Mouse (Mus musculus): ENCODE data around the gene Gm45062. TPM values are rescaled to one million over a fixed set of nuclear protein-coding genes. Genes with fewer than 3 reads are reported as not detected.

The Gm45062 gene
- total and polyA plus RNA-seq, 3 experiments = 2.2 to 3.6 TPM; not detected in 1

GRCm38 (mm10) chr6:8508883-8509536 lies 249.8 kb downstream of the Gm45062 start:
- Histone ChIP-seq H3K27me3 (ENCODE audit: control insufficient read depth in 1 of 2, insufficient read depth in 2 of 2, low read length in 2 of 2) (no peaks in the 10 kb centered on the region), H3K79me2 (ENCODE audit: control insufficient read depth, insufficient read depth, low read length, poor library complexity) (peaks cover 24% of the 10 kb centered on the region), H3K27ac (ENCODE audit: control insufficient read depth, low read depth, low read length) (peak overlapping the region; percentile 57), H3K4me1 (ENCODE audit: control insufficient read depth in 1 of 2, insufficient read depth in 2 of 2, low read length in 2 of 2) (peaks cover 12 to 14% of the 10 kb centered on the region in 2 experiments), H3K36me3 (ENCODE audit: control insufficient read depth in 1 of 2, insufficient read depth in 2 of 2, low read length in 2 of 2) (peaks cover 0 to 21% of the 10 kb centered on the region in 2 experiments; a peak in 2 of 4 replicates), H3K9ac (ENCODE audit: control insufficient read depth, low read depth, low read length, poor library complexity, severe bottlenecking) (peak overlapping the region; percentile 81), H3K9me3 (replicated peaks; ENCODE audit: insufficient read depth, low read length) (no peaks in the 10 kb centered on the region), H3K4me3 (ENCODE audit: control insufficient read depth in 1 of 2, insufficient read depth in 1 of 2, low read depth in 2 of 2, low read length in 2 of 2) (peak overlapping the region; percentile 90 to 98)
- peak; percentile 99 for DNase-seq (ENCODE audit: low read depth, low spot score)
- TF ChIP-seq SMC3 (IDR thresholded peaks at IDR 0.05; ENCODE audit: low read depth, low read length) (no peak), SIN3A (IDR thresholded peaks at IDR 0.05; ENCODE audit: low read length) (0 out of 2 replicates have a peak, but pooled peaks have one; percentile 31), POLR2A (IDR thresholded peaks at IDR 0.05; ENCODE audit: control insufficient read depth in 1 of 2, insufficient read depth in 1 of 2, low read depth in 1 of 2, low read length in 2 of 2, poor library complexity in 1 of 2) (peak; percentile 62 to 76; a peak in 3 of 4 replicates), EP300 (IDR thresholded peaks at IDR 0.05; ENCODE audit: low read depth in 1 of 2, low read length in 2 of 2) (no peak), TCF12 (IDR thresholded peaks at IDR 0.05; ENCODE audit: low read depth, low read length) (peak; percentile 34; the same call in 1 of the 2 replicates), POLR2AphosphoS5 (IDR thresholded peaks at IDR 0.05; ENCODE audit: borderline replicate concordance, low read depth, low read length) (no peak), HCFC1 (IDR thresholded peaks at IDR 0.05; ENCODE audit: low read depth, low read length) (peak; percentile 57), MEF2A (IDR thresholded peaks at IDR 0.05; ENCODE audit: extremely low read depth, insufficient replicate concordance, low read depth, low read length, poor library complexity, severe bottlenecking) (no peak), JUND (IDR thresholded peaks at IDR 0.05; ENCODE audit: low read depth, low read length) (no peak), NELFE (IDR thresholded peaks at IDR 0.05; ENCODE audit: low read depth, low read length) (peak; percentile 76), MYC (IDR thresholded peaks at IDR 0.05; ENCODE audit: low read depth, low read length) (0 out of 2 replicates have a peak, but pooled peaks have one; percentile 17), KAT2A (conservative IDR thresholded peaks at IDR 0.05; ENCODE audit: low read depth, low read length) (no peak), BHLHE40 (IDR thresholded peaks at IDR 0.05; ENCODE audit: borderline replicate concordance, low read depth, low read length) (no peak), ELF1 (IDR thresholded peaks at IDR 0.05; ENCODE audit: low read depth, low read length) (no peak), E2F4 (IDR thresholded peaks at IDR 0.05; ENCODE audit: borderline replicate concordance, low read depth, low read length) (no peak), MYB (IDR thresholded peaks at IDR 0.05; ENCODE audit: low read depth, low read length) (no peak), GATA1 (IDR thresholded peaks at IDR 0.05; ENCODE audit: low read depth, low read length) (no peak), UBTF (IDR thresholded peaks at IDR 0.05; ENCODE audit: borderline replicate concordance, insufficient read depth, low read depth, low read length) (no peak), ZC3H11A (IDR thresholded peaks at IDR 0.05; ENCODE audit: low read depth, low read length) (no peak), ZKSCAN1 (IDR thresholded peaks at IDR 0.05; ENCODE audit: low read depth, low read length) (no peak), RCOR1 (IDR thresholded peaks at IDR 0.05; ENCODE audit: low read depth, low read length) (no peak), POLR2AphosphoS2 (IDR thresholded peaks at IDR 0.05; ENCODE audit: low read length) (peak; percentile 64; the same call in 1 of the 2 replicates), ETS1 (IDR thresholded peaks at IDR 0.05; ENCODE audit: low read depth, low read length) (no peak), GABPA (IDR thresholded peaks at IDR 0.05; ENCODE audit: low read depth, low read length) (no peak), USF1 (IDR thresholded peaks at IDR 0.05; ENCODE audit: low read depth, low read length) (no peak), MAFK (IDR thresholded peaks at IDR 0.05; ENCODE audit: borderline replicate concordance, low read depth, low read length) (no peak), MAZ (IDR thresholded peaks at IDR 0.05; ENCODE audit: low read depth, low read length) (no peak), RAD21 (IDR thresholded peaks at IDR 0.05; ENCODE audit: low read depth, low read length) (no peak), TBP (IDR thresholded peaks at IDR 0.05; ENCODE audit: low read depth, low read length) (peak; percentile 70), ZNF384 (IDR thresholded peaks at IDR 0.05; ENCODE audit: low read depth, low read length) (no peak), TAL1 (IDR thresholded peaks at IDR 0.05; ENCODE audit: low read length) (no peak), MXI1 (IDR thresholded peaks at IDR 0.05; ENCODE audit: low read depth, low read length) (0 out of 2 replicates have a peak, but pooled peaks have one; percentile 29), NRF1 (IDR thresholded peaks at IDR 0.05; ENCODE audit: insufficient read depth, low read depth, low read length, poor library complexity, severe bottlenecking) (peak; percentile 44; the same call in 1 of the 2 replicates), ZMIZ1 (IDR thresholded peaks at IDR 0.05; ENCODE audit: low read depth, low read length) (peak; percentile 76), USF2 (IDR thresholded peaks at IDR 0.05; ENCODE audit: borderline replicate concordance in 1 of 2, insufficient read depth in 1 of 2, low read depth in 1 of 2, low read length in 2 of 2) (no peak), CHD1 (IDR thresholded peaks at IDR 0.05; ENCODE audit: low read depth, low read length) (no peak)
